In genomic region chr13:21753051-21753523, GRCm38 (mm10) we compare ENCODE assay signal across 8 mouse cellular contexts. TPM values are rescaled to one million over a fixed set of nuclear protein-coding genes. Genes with fewer than 3 reads are reported as not detected.
DNase-seq lines count a peak whose midpoint lies in the region; ATAC-seq and TF ChIP-seq lines count a peak whose summit lies in the region.

No protein-coding gene starts in this region.

- WGBS in hindbrain, embryonic 16.5 days = 4% methylated on average over 10 of the region's 10 CpGs
- WGBS in midbrain, embryonic 15.5 days = 2% methylated on average over 10 of the region's 10 CpGs

- peak overlapping the region; percentile 82 for H3K4me2 ChIP-seq in hindbrain, embryonic 16.5 days (ENCODE audit: low read length)
- H3K4me2 ChIP-seq in midbrain, embryonic 15.5 days = peak overlapping the region; percentile 79

- peaks cover 18% of the 10 kb centered on the region for H3K4me1 ChIP-seq in hindbrain, embryonic 16.5 days (ENCODE audit: control insufficient read depth, insufficient read depth, low read depth, low read length)
- peaks cover 26% of the 10 kb centered on the region for H3K4me1 ChIP-seq in midbrain, embryonic 15.5 days

- no peaks in the 10 kb centered on the region for H3K36me3 ChIP-seq in hindbrain, embryonic 16.5 days (ENCODE audit: control insufficient read depth, insufficient read depth, low read length)
- H3K36me3 ChIP-seq in midbrain, embryonic 15.5 days (replicated peaks) = no peaks in the 10 kb centered on the region

- DNase-seq in layer of hippocampus, adult 2 months (ENCODE audit: low spot score in 2 of 2) = no peak
- no peak for DNase-seq in layer of hippocampus, adult 11-12 months (ENCODE audit: low spot score)
- DNase-seq in c-Kit-negative CD71-positive TER-119-positive erythroid progenitor cells, embryonic 14.5 days (ENCODE audit: low read depth, low spot score) = peak; percentile 64
- no peak for DNase-seq in urinary bladder, postnatal 14 days (ENCODE audit: low spot score)
- DNase-seq in ovary, postnatal 10 days (ENCODE audit: low spot score) = no peak
- DNase-seq in gastrocnemius, postnatal 25 days = no peak

- no peak for ATAC-seq in hindbrain, embryonic 16.5 days
- ATAC-seq in midbrain, embryonic 15.5 days (replicated peaks) = no peak

- H3K9me3 ChIP-seq in hindbrain, embryonic 16.5 days (ENCODE audit: control insufficient read depth, low read length) = no peaks in the 10 kb centered on the region
- H3K9me3 ChIP-seq in midbrain, embryonic 15.5 days = no peaks in the 10 kb centered on the region

- TF ChIP-seq CTCF in layer of hippocampus, adult 2 months (conservative IDR thresholded peaks at IDR 0.05) = no peak

- H3K4me3 ChIP-seq in layer of hippocampus, adult 2 months = peak overlapping the region; percentile 51
- H3K4me3 ChIP-seq in hindbrain, embryonic 16.5 days (ENCODE audit: low read length) = peak overlapping the region; percentile 48
- H3K4me3 ChIP-seq in midbrain, embryonic 15.5 days = peak overlapping the region; percentile 49

- peak overlapping the region; percentile 63 for H3K9ac ChIP-seq in hindbrain, embryonic 16.5 days (ENCODE audit: low read depth, low read length)
- peak overlapping the region; percentile 42 for H3K9ac ChIP-seq in midbrain, embryonic 15.5 days

- H3K27ac ChIP-seq in layer of hippocampus, adult 2 months = peak overlapping the region; percentile 85
- peak overlapping the region; percentile 88 for H3K27ac ChIP-seq in hindbrain, embryonic 16.5 days (ENCODE audit: low read depth, low read length)
- H3K27ac ChIP-seq in midbrain, embryonic 15.5 days = peak overlapping the region; percentile 95

- no peaks in the 10 kb centered on the region for H3K27me3 ChIP-seq in hindbrain, embryonic 16.5 days (replicated peaks; ENCODE audit: control insufficient read depth, insufficient read depth, low read length)
- no peaks in the 10 kb centered on the region for H3K27me3 ChIP-seq in midbrain, embryonic 15.5 days (replicated peaks)

RNA-seq across cellular contexts. Expression of gene Hist1h2ak, which starts 0.5 kb away (rescaled TPM):
- total RNA-seq in layer of hippocampus, adult 2 months (2021) = 10 to 100 TPM; 15.1 TPM
- polyA plus RNA-seq in hindbrain, embryonic 16.5 days (2015; fragmentation: Nextera tagmentation; extraction: Ambion mirVana) = 3.3 and 4.8 TPM in 2 replicates
- polyA plus RNA-seq in midbrain, embryonic 15.5 days (2015; fragmentation: Nextera tagmentation; extraction: Ambion mirVana) = 5.5 and 6.9 TPM in 2 replicates
- 1 to 10 TPM; 2.7 to 6.4 TPM for total RNA-seq in gastrocnemius, postnatal 25 days (2021)

RNA-seq across cellular contexts. Expression of gene Hist1h2bn, which starts 0.8 kb away (rescaled TPM):
- 1 to 10 TPM; 8.3 to 9.4 TPM for total RNA-seq in layer of hippocampus, adult 2 months (2021)
- not detected in 2 replicates for polyA plus RNA-seq in hindbrain, embryonic 16.5 days (2015; fragmentation: Nextera tagmentation; extraction: Ambion mirVana)
- polyA plus RNA-seq in midbrain, embryonic 15.5 days (2015; fragmentation: Nextera tagmentation; extraction: Ambion mirVana) = 0.89 TPM in 1 of 2 replicates, not detected in the other
- total RNA-seq in gastrocnemius, postnatal 25 days (2021) = 1 to 10 TPM; 5.1 to 9.0 TPM

RNA-seq across cellular contexts. Expression of gene Hist1h4k, which starts 2.8 kb away (rescaled TPM):
- 100 to 1,000 TPM; 269 to 298 TPM for total RNA-seq in layer of hippocampus, adult 2 months (2021)
- polyA plus RNA-seq in hindbrain, embryonic 16.5 days (2015; fragmentation: Nextera tagmentation; extraction: Ambion mirVana) = not detected in 2 replicates
- polyA plus RNA-seq in midbrain, embryonic 15.5 days (2015; fragmentation: Nextera tagmentation; extraction: Ambion mirVana) = 1.8 and 4.2 TPM in 2 replicates
- total RNA-seq in gastrocnemius, postnatal 25 days (2021) = 10 to 100 TPM; 31.9 to 37.5 TPM

RNA-seq across cellular contexts. Expression of gene Hist1h4j, which starts 18.2 kb away (rescaled TPM):
- 10 to 100 TPM; 16.7 to 19.3 TPM for total RNA-seq in layer of hippocampus, adult 2 months (2021)
- 0.35 and 0.55 TPM in 2 replicates for polyA plus RNA-seq in hindbrain, embryonic 16.5 days (2015; fragmentation: Nextera tagmentation; extraction: Ambion mirVana)
- 0.93 TPM in 1 of 2 replicates, not detected in the other for polyA plus RNA-seq in midbrain, embryonic 15.5 days (2015; fragmentation: Nextera tagmentation; extraction: Ambion mirVana)
- 1 to 10 TPM; 1.2 to 4.0 TPM for total RNA-seq in gastrocnemius, postnatal 25 days (2021)

RNA-seq across cellular contexts. Expression of gene Hist1h1b, which starts 27.3 kb away (rescaled TPM):
- 1 to 10 TPM; 6.3 to 8.1 TPM for total RNA-seq in layer of hippocampus, adult 2 months (2021)
- polyA plus RNA-seq in hindbrain, embryonic 16.5 days (2015; fragmentation: Nextera tagmentation; extraction: Ambion mirVana) = 2.7 and 3.1 TPM in 2 replicates
- 3.4 and 3.7 TPM in 2 replicates for polyA plus RNA-seq in midbrain, embryonic 15.5 days (2015; fragmentation: Nextera tagmentation; extraction: Ambion mirVana)
- 1 to 10 TPM; 3.9 to 9.2 TPM for total RNA-seq in gastrocnemius, postnatal 25 days (2021)

Comparison
In these comparisons a context has a peak if more than half of its experiments do, and no peak if none do; other contexts are left out.
1. RNA of gene Hist1h4k, which starts 2.8 kb away (total RNA-seq): 269 to 298 TPM in layer of hippocampus, adult 2 months; 31.9 to 37.5 TPM in gastrocnemius, postnatal 25 days; every median in the first group is over 4 times any median in the second.
2. Peak in every context shown above with its lines, with median percentiles within 50 percentile points of each other: H3K27ac ChIP-seq and H3K4me3 ChIP-seq.